16 mouse cellular contexts compared by ENCODE assay signal in genomic region chr7:110279183-110279582, GRCm38 (mm10).
"Had no signal": no experiment of that assay in that cellular context is flagged by ENCODE, and none has a peak within 500 bp of the region (broad histone marks: within the 10 kb centered on the region; RNA-seq: fewer than 3 reads in every experiment).

No protein-coding gene starts in this region.

- DNase-seq: kidney, adult 11 months; kidney, adult 9 months; kidney, postnatal 4 days; liver; lung, adult 18-20 months; lung, postnatal 14 days; right cerebral cortex, postnatal 14 days; thymus, postnatal 4 days had no signal

- H3K4me1 ChIP-seq: limb, embryonic 12.5 days; midbrain, embryonic 12.5 days; neural tube, embryonic 13.5 days had no signal

- H3K4me2 ChIP-seq: limb, embryonic 12.5 days; midbrain, embryonic 12.5 days; neural tube, embryonic 13.5 days had no signal

- H3K4me3 ChIP-seq: left cerebral cortex, adult 2 months; limb, embryonic 12.5 days; midbrain, embryonic 12.5 days; neural tube, embryonic 13.5 days had no signal

- ATAC-seq: hindbrain, postnatal 0 days; midbrain, embryonic 16.5 days had no signal

- H3K9ac ChIP-seq: limb, embryonic 12.5 days; liver, embryonic 14.5 days; midbrain, embryonic 12.5 days; neural tube, embryonic 13.5 days had no signal

- H3K27me3 ChIP-seq: limb, embryonic 12.5 days; midbrain, embryonic 12.5 days; neural tube, embryonic 13.5 days had no signal

- H3K27ac ChIP-seq: hindbrain, postnatal 0 days; kidney, postnatal 0 days; left cerebral cortex, adult 2 months; limb, embryonic 12.5 days; liver, embryonic 14.5 days; midbrain, embryonic 12.5 days; neural tube, embryonic 13.5 days had no signal

- H3K9me3 ChIP-seq: limb, embryonic 12.5 days; midbrain, embryonic 12.5 days; neural tube, embryonic 13.5 days had no signal
